Mouse (Mus musculus) forelimb bud, embryonic 11.5 days (tissue): Measurements from ENCODE around the gene Scamp4.
"Not testable (repeated sequence)": the region's sequence is repeated elsewhere in the genome, so short reads cannot be mapped to it uniquely, and the experiment has no call there.

Source experiments
- DNase-seq: peaks from one replicate; pipeline ENCODE4 v3.0.0-alpha.2; 2012; ENCODE audit warnings: low read depth, low spot score

Scamp4 gene

DNA sequence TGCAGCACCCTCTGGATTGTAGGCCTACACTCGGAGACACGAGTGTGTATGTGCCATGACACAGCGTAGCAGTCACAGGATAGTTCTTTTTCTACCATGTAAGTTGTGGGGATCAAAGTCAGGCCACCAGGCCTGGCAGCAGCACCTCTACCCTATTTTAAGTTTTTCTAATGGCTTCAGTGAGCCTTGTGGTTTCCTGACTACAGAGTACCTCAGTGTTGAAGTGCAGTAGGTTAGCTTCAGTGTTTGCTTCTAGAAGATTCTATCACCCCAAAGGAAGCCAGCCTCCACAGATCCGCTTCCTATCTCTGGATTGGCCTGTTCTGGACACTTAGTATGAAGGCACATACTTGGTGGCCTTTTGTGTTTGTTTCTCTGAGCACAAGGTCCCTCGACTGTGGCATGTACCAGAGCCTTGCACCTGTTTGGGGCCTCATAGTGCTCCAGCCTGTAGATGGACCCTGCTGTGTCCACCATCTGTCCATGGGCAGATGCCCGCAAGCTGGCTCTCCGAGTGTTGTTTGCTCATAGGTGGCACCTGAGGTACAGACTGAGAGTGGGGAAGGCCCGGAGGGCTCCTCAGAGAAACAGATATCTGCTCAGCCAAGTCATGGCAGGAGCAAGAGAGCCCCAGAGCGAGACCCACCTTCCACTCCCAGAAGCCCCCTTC is 7.6 kb downstream of the Scamp4 start:
- DNase-seq: no peak

DNA sequence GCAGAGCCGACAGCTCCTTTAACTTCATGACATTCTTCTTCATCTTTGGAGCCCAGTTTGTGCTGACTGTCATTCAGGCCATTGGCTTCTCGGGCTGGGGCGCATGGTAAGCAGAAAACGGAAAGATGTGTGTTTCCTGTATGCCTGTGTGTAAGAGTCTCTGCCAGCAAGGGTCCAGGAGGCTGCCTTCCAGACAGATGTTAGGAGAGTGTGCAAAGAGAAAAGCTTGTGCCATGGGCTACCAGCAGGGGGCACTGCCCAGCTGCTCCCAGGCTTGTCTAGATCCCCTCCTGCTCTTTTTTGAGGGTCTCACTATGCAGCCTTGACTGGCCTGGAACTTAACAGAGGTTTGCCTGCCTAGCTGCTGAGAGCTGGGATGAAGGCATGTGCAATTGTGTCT is 8.4 kb downstream of the Scamp4 start:
- DNase-seq: peak; percentile 59

DNA sequence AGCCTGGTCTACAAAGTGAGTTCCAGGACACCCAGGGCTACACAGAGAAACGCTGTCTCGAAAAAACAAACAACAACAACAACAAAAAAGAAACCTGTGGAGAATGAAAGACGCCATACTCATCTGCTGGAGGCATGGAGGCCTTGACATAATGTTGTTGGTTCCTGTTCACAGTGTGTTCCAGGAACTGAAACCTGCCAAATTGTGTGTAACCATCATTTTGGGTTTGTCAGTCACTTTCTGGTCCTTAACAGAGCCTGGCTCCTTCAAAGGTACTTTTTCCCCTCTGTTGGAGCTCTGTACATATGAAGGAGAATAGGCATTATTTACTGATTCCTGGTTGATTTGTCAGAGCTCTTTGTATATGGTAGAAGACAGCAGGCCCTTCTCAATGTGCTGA is 9.2 kb downstream of the Scamp4 start:
- no peak for DNase-seq

DNA sequence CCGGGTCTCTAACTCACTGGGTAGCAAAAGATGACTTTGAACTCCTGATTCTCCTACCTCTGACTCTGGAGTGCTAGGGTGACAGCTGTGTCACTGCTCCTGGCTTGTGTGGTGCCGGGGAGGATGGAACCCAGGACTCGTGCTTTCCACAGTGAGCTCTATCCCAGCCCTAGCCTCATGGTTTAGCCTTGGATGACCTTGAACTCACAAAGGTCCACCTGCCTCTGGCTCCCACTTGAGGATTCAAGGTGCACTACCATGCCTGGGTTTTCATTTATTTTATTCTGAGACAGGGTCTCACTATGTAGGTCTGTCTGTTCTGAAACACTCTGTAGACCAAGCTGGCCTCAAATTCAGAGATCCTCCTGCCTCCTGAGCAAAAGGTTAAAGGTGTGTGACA is 11.1 kb downstream of the Scamp4 start:
- no peak for DNase-seq

DNA sequence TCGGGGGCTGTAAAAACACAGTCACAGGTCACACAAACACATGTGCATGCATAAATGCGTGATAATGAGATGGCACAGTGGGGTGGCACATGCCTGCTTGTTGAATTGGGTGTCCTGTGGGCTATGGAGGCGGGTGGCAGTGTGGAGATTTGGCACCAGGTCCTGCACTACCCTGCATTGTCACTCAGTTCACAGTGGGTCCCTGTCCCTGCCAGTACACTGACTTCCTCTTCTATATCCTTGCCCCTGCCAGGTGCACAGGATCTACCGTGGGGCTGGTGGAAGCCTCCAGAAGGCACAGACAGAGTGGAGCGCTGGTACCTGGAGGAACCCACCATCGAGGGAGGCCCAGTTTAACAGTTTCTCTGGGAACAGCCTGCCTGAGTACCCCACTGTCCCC is 11.7 kb downstream of the Scamp4 start:
- no peak for DNase-seq

DNA sequence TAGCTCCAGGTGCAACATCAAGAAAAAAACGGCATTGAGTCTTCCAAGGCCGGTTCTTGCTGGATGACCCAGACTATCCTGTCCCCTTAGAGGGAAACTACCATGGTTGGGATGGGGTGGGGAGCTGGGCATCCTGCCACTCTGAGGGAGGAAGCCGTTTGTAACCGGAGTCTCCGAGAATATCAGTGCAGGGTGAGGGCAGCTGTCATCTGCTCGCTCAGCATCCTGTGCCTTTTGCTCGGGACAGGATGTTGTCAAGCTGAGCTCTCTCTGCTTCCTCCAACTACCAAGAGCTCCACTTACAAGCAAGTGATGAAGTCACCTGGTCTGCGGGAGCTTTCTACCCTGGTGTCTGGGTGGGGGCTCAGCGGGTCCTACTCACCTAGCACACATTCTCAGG is 15.5 kb downstream of the Scamp4 start:
- DNase-seq: no peak

DNA sequence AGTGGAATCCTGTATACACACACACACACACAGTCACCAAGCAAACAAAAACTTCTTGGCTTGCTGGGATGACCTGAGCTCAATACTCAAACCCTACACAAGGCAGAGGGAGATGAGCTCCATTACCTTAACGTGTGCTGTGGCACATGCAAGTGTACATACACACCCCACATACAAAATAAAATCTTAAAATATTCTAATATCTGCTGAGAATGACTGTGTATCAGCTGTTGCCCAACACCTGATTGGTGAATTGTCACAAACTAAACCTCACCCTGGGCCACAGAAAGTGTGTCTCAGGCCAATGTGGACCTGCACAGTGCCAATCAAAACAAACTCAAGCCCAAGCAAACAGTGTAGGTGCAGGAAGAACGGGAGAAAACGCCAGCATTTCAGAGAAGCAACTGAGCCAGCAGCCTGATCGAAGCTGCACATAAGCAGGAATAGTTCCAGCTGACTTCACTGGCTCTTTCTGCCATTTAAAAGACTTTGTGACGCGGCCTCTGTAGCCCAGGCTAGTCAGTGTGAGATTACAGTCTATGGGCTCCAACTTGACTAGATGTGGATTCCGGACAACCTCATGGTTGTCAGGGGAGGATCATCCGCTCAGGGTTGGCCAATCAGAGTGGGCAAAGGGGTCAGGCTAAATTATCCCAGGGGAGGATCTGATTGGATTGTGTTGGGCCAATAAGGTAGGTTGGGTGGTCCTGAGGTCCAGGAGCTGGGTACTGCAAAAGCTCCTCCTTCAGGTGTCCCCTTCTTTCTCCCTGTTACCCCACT is 17.0 kb downstream of the Scamp4 start:
- peak; percentile 12 for DNase-seq

DNA sequence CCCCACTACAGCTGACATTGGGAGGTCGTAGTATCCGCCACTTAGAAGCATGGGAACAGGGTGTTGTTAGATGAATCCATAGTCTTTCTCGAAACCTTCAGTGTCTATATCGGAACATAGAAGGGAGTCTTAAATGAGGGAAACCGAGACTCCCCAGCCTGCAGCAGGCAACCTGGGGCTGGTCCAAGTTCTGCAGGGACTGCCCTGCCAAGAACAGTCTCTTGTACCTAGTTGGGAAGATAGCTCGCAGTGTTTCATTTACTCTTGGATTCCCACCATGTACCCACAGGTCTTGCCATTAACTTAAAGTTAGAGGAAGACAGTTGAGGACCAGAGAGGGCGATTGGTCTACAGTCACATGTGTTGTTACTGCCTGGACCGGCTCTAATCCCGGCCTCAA is 17.7 kb downstream of the Scamp4 start:
- DNase-seq: no peak

DNA sequence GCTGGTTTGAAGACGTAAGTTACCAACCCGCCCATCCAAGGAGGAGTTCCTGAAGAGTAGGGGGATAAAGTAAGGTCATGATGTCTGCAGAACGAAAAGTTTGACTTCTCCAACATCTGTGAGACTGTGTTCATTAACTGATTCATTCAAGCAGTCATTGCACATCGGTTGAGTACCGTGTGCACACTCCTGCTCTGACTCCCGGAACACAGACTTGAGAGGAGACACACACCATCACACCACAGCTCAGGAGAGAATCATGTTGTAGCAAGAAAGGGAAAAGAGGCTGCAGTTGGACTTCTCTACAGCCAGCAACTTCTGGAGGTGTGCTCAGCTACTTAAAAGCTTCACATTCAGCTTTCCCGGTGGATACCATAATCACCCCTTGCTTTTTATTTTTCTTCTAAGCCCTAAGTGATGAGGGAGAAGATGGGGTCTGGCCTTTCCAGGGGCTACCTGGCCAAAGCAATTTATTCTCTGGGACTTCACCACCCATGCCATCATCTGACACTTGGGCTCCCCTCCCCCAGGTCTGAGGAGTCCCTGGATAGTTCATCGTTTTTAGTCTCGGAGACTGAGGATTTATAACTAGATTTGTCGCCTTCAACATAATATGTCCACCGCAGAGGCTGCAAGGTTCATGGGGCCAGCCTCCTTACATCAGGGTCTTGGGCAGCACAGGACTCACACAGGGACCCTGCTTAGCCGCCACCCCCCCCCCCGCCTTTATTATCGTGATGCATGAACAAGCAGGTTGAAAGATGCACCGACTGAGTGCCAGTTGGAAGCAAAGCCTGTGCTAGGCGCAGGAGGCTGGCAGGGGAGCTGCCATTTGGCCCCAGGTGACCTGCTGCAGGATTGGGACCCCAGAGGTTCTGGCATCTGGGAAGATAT is 18.4 kb downstream of the Scamp4 start:
- no peak for DNase-seq

DNA sequence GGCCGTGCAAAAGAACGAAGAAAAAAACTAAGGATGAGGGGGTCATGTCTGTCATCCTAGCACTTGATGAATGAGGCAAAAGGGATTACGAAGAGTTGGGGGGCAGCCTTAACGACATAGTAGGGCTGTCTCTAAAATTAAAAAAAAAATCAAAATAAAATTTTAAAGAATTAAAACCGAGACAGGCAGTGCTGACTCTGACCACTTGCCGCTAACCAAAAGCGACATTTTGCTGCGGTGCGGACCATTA is 18.9 kb downstream of the Scamp4 start:
- no peak for DNase-seq

DNA sequence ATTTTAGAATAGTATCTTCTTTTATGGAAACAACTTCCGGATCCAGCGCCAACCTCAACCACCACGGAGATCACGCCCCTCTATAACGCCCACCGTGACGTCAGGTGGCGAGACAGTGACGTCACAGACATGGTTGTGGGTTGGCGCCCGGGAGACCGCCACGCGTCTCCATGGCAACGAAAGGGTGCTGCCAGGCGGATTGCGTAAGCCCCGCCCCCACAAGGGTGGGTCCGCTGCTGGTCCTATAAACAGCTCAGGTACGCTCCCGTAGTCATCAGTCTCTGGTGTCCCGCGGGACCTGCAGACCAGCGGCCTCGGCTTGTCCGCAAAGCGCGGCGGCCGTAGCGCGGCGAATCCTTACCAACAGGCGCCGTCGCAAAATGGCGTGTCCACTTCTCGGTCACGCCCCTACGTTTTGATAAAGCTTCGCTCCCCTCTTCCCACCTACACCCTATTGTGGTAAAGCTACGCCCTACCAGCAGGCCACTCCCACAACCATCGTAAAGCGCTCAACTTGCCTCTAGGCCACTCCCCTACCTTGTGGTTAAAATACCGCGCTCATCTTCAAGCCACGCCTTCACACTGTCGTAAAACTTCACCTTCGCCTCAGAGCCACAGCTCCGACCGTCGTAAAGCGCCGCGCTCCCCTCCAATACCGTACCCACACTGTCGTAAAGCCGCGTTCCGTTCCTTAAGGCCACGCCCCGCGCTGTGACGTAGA is 19.4 kb downstream of the Scamp4 start:
- DNase-seq: peak; percentile 100

DNA sequence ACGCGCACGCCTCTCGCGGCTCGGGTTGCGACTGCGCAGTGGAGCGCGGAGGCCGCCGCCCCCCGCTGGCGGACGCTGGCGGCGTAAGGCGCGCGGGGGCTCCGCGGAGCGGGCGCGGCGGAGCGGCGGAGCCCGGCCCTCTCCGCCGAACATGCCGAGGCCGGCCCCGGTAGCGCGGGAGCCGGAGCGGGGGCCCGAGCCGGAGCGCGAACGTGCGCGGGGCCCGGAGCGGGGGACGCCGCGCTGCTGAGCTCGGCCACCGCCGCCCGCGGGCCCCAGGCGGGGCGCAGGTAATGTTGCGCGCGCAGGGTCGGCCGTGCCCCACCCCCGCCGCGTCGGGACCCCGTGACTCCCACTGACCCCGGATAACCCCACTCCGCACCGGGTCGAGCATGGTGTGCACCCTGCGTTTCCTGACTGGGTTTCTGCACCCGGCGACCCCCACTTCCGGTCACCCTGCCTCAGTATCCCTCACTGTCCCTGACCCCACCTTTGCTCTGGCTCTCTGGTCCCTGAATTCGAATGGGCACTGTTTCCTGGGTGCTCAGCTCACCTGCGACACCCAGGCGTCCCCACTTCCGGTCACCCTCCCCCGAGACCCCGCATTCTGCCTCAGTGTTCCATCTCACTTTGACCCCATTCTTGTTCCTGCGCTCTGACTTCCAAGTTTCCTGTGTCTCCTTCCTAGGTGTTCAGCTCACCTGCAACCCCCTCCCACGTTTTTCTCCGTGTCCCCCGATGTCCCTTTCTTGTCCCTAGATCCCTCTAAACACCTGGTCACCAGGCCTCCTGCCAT is 20.2 kb downstream of the Scamp4 start, which contains the start of gene Csnk1g2:
TSS of gene Csnk1g2 (plus strand) at position 178 of the 796 bp plus-strand sequence.
- peak; percentile 7 for DNase-seq

DNA sequence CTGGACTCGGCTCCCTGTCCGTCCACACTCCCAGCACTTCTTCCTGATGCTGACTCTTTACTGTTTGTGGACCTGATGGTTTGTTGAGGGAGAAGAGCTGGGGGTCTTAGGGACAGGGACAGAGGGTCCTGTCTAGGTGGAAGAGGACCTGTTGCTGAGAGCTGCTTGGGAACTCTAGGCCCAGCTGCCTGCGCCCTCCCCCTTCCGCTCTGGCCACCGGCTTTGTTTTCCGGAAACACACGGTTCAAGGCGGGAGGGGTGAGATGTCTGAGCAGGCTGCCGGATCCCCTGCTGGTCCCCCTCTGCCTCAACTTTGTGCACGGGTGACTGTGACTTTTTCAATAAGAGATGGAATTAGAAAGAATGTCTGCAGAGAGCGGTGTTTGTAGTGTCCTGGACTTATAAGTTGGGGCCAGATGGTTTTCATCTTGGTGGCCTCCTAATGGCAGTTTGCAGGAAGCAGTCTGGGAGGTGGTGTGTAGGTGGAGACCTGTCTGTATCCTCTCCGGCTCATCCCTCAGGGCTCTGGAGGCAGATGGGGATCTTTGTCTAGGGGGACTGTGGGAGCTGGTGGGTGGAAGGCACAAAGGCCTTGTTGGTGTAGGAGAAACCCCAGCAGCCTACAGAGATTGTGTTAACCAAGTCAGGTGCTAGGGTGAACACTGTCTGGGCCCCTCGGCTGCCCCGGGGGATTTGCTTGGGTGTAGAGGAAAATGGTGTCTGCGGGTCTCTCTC is 21.0 kb downstream of the Scamp4 start:
- DNase-seq: peak; percentile 49

DNA sequence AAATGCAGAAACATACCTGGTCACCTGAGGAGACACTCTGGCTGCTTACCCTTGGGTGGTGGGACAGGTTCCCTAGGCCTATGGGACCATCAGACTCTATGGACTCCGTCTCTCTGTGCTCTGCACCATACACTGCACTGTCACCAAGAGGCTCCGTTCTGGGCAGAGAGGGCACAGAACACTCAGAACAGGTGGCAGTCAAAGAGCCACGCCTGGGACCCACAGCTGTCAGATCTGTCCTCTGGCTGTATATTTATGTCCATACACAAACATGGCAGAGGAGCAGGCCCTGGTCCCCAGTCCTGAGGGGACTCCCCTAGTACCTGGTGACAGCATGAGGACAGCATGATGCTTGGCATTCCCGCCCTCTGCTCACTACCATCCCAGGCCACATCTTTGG is 23.1 kb downstream of the Scamp4 start:
- no peak for DNase-seq

DNA sequence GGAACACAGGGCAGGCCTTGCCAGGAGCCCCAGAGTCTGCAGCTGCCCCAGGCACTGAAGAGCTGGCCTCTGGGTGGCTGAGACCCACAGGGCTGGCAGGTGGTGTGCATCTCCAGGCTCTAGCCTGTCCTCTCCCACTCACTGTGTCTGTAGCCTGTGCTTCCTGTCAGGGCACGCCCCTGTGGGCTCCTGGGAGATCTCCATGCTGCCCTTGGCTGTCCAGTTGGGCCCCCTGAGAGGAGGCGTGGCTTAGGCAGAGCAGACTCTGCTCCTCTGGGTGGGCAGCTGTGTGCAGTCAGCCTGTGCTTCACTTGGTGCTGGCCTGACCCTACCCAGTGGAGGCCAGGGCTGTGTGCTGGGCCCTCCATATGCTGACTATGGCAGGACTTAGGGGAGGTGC is 25.0 kb downstream of the Scamp4 start:
- no peak for DNase-seq

DNA sequence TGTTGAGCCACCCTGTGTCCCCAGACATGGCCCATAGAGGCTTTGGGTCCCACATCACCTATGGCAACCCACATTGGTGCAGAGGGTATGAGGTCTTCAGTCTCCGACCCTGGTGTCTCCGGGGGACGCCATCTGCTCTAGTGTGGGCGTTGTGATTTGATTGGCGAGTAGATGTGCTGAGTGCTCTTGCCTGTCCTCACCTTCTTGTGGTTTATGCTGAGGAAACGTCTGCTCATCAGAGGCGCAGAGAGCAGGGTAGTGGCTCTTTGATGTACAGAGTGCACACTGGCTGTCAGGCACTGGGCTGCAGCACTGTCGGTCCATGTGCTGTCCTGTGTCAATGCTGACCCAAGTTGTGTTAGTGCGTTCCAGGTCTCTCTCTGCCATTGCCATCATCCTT is 26.3 kb downstream of the Scamp4 start:
- DNase-seq: no peak

DNA sequence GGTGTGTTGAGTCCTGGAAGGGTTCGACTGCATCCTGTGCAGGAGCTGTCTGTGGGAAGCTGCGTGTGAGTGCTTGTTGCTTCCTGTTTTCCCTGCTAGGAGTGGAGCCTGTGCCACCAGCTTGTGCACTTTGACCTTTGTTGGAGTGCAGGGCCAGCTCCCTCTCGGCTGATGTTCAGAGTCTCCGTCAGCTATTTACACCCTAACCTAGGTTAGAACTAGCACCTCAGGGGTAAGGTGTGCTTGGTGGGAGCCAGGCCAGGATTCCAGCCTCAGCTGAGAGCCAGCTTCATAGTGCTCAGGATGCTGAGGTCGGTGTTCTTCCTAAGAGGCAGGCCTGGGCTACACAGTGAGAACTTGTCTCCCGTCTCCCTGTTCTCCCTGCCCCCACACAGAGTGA is 32.7 kb downstream of the Scamp4 start:
- no peak for DNase-seq

DNA sequence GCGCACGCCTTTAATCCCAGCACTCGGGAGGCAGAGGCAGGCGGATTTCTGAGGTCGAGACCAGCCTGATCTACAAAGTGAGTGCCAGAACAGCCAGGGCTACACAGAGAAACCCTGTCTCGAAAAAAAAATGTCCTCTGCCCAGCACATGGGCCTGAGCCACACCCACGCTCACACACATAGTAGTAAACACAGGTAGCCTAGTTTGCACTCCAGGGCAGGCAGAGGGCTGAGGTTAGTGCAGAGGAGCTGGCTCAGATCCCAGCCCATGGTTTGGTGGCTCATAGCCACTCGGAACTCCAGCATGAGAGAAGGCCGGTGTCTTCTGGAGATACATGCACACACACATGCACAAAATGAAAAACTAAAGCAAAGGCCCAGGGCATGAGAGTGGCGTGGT is 44.3 kb downstream of the Scamp4 start:
- DNase-seq: no peak

DNA sequence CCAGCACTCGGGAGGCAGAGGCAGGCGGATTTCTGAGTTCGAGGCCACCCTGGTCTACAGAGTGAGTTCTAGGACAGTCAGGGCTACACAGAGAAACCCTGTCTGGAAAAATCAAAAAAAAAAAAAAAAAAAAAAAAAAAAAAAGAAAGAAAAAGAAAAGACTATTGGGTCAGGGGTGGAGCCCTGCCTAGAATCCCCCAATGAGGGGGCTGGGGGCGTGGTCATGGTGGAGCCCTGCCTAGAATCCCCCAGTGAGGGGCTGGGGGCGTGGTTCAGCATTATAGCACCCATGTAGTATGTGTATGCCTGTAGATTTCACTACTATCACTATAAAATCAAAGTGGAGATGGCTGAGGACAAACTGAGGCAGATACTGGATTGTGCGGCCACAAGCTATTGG is 47.2 kb downstream of the Scamp4 start:
- DNase-seq: not testable (repeated sequence)

DNA sequence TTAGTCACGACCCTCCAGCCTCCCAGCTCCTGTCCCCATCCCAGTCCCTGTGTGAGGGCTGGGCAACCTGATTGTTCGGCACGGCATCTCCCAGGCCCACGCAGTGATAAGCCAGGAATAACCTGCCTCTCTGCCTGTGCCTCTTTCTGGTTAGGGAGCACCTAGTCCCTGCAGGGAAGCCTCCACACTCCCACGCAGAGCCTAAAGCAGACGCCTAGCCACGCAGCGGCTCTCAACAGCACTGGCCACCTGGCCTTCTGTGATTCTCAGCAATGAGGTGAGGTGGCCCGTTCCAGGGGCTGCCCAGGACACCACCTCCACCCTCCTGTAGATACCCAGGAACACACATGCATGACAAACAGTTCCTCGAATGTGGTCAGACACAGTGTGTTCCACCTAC is 47.7 kb downstream of the Scamp4 start:
- DNase-seq: no peak
